Mouse (Mus musculus): Measurements from ENCODE around the gene Nrl.

GRCm38 (mm10) chr14:55513927-55514326, 10.9 kb downstream of the Nrl start:
- TF ChIP-seq CTCF (IDR thresholded peaks at IDR 0.05; ENCODE audit: borderline replicate concordance, extremely low read depth, insufficient read depth, insufficient read length), result no peak
- TF ChIP-seq POLR2A (IDR thresholded peaks at IDR 0.05; ENCODE audit: borderline replicate concordance, extremely low read depth, insufficient read depth, insufficient read length, poor library complexity, severe bottlenecking), result no peak

Data from brain, embryonic 14.5 days (tissue).